Mouse (Mus musculus): ENCODE data around the gene Gm9745. TPM values are rescaled to one million over a fixed set of nuclear protein-coding genes. Genes with fewer than 3 reads are reported as not detected.
"Not testable (repeated sequence)": the region's sequence is repeated elsewhere in the genome, so short reads cannot be mapped to it uniquely, and the experiment has no call there.

The Gm9745 gene
- not detected for polyA plus RNA-seq (2017; shearing (Covaris generic))

GRCm38 (mm10) chr13:8948131-8948530 is at the start of gene Gm9745:
Gene Gm9745, minus strand, starts transcription at chr13:8948231.
- not testable (repeated sequence) for ATAC-seq

DNA sequence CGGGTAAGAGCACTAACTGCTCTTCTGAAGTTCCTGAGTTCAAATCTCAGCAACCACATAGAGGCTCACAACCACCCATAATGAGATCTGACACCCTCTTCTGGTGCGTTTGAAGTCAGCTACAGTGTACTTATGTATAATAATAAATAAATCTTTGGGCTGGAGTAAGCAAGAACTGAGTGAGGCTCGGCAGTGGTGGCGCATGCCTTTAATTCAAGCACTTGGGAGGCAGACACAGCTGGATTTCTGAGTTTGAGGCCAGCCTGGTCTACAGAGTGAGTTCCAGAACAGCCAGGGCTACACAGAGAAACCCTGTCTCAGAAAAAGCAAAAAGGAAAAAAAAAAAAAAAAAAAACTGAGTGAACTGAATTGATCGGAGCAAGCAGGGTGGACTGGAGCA is 49.2 kb upstream of the Gm9745 start:
- not testable (repeated sequence) for ATAC-seq

- peak; percentile 93 for ATAC-seq
Observed at GRCm38 (mm10) chr13:8995990-8996786, 48.2 kb upstream of the Gm9745 start, which contains the start of gene Gtpbp4. Gene Gtpbp4, minus strand, starts transcription at chr13:8996083.

DNA sequence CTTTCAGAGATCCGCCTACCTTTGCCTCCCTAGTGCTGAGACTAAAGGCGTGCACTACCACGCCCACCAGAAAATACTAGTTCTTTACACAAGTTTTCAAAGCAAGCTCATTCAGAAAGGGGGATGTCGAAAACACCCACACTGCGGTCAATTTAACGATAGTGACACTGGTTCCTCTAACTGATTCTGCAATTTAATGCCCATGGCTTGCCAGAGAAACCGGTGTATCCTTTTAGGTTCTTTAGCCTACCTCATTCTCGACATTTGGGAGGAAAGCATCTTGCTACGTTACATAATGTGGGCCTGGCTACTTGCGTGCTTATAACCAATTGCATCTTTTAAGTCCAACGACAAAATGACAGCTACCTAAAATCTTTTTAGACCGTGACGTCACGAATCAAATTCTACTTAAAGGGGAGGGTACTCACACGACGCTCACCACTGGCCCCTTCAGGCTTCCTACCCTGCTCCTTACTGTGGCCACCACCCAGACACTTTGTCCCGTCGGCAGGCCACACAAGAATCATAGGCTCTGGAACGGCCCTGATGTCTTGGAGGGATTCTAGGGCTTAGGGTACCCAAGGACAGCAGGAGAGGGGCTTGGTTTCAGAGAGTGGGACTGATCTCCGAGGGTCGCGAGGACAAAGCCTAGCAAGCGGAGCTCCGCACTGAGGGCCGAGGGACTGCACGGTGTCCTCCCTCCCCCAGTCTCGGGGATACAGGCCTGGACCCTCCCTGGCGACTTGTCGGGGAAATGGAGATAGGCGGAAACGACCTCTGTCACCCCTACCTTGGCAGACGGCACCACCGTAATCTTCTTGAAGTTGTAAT is 47.3 kb upstream of the Gm9745 start:
- ATAC-seq: peak; percentile 27

DNA sequence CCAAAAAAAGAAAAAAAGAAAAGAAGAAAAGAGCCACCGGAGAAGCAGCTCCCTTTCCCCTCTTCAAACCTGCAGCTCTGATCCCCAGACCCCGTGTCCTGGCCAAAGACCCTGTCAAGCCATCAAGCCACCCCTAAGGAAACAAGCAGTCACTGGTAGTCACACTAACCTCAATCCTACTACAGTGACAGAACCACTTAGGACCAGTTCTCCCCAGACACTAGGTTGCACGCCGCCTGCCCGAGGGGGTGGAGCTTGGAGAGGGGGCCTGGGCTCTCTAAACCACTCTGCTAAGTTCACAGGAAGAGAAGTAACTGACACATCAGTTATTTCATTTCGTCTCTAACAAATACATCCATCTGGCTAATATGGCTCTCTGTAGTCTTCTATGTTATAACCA is 44.2 kb upstream of the Gm9745 start:
- ATAC-seq: no peak

GRCm38 (mm10) chr13:8972972-8973371 is 24.9 kb upstream of the Gm9745 start:
- ATAC-seq: no peak

- ATAC-seq: no peak
Observed at GRCm38 (mm10) chr13:8972369-8972768, 24.3 kb upstream of the Gm9745 start.

- no peak for ATAC-seq
Observed at GRCm38 (mm10) chr13:8967742-8968141, 19.7 kb upstream of the Gm9745 start.

DNA sequence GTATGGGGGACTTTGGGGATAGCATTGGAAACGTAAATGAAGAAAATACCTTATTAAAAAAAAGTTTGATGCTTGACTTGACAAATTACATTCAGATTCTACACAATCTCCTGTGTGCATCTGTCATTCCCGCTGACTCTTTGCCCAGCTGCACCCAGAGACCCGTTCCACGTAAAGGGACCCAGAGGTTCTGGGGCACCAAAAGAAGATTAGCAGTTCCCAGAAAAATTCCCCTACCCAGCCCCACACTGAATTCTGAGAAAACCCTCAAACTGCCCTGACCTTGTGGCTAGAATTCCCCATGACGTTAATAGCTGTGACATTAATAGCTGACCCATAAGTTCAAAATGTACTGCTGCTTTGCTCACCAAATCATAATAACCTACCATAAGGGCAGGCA is 17.2 kb upstream of the Gm9745 start:
- no peak for ATAC-seq

DNA sequence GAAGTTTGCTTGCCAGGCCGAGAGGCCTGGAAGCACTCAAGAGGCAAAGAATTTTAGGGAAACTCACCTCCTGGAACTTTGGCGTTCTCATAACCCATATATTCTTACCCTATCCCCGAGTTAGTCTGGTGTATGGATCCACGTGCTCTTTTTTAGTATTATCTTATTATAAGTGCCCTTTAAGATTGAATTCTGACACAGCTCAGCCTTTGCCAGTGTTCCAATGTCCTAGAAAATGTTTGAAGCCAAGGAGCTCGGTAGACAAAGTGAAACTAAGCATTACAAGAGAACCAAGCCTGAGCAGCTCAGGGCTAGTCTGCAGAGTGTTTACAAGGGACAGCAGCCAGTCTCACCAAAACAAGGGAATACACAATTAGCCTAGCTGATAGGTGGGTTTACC is 14.2 kb upstream of the Gm9745 start:
- not testable (repeated sequence) for ATAC-seq

- ATAC-seq: not testable (repeated sequence)
Observed at GRCm38 (mm10) chr13:8961128-8961888, 13.3 kb upstream of the Gm9745 start.

DNA sequence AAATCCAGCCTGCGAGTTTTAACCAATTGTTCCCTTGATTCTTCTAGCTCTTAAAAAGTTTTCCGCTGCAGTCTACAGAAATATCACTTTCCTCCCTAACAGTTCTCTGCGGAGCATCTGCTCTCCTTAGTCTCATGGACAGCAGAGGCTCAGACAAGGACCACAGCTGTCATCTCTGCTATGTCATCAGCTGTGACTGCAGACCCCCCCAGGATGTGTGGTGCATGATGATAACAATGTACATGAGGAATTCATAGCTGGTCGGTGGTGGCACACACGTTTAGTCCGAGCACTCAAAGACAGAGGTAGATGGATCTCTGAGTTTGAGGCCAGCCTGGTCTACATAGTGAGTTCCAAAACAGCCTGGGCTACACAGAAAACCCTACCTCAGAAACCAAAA is 11.5 kb upstream of the Gm9745 start:
- ATAC-seq: not testable (repeated sequence)

DNA sequence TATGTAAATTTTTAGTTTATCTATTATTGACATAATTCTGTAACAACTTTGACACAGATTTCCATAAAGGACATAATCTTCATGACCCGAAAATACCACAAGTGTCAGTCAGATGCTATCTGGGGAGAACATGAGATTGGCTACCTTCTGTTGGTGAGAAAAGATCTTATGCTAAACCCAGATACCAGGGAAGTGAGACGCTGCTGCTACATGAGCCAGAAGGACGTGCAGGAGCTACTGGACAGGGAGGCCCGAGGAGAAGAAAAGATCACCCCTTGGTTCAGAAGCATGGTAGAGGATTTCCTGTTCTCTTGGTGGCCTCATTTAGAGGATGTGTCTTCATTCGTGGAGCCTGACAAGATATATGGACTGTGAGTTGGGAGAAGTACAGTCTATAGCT is 11.0 kb upstream of the Gm9745 start:
- ATAC-seq: not testable (repeated sequence)

GRCm38 (mm10) chr13:8956873-8957272 is 8.8 kb upstream of the Gm9745 start:
- not testable (repeated sequence) for ATAC-seq

DNA sequence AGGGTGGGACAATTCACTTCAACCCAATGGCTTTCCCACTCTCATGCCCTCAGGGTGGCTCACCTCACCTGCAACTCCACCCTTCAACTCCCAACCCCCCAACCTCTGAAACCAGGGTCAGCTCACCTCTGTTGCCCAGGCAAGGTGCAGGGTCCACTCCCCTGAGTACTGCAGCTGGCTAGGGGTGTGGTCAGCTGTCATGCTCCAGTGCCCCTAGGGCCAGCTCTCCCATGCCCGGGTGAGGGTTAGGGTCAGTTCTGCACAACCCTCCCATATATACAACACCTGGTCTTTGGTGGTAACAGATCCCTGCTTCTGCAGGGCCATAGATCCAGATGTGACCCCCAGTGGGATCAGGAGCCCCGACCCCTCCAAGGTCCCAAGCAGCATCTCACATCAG is 7.1 kb upstream of the Gm9745 start:
- not testable (repeated sequence) for ATAC-seq

DNA sequence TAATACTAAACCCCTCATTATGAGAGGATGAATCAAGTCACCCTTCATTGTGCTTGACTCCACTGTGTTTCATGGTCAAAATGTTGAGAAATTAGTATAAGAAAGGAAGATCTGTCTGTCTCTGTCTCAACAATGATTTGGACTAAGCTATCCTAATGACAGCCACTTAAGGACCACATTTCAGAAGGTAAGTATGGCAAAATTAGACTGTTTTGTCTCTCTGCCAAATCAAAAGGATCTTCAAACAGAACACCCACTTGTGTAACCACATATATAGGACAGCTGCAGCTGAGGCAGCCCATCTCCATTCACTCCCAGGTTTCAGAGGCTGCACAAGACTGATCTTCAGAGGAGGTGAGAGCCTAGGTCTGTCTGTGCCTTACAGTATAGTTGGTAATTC is 4.5 kb upstream of the Gm9745 start, which contains the start of gene Idi2:
Gene Idi2, plus strand, starts transcription at position 301 of the 400 bp plus-strand sequence.
- not testable (repeated sequence) for ATAC-seq

DNA sequence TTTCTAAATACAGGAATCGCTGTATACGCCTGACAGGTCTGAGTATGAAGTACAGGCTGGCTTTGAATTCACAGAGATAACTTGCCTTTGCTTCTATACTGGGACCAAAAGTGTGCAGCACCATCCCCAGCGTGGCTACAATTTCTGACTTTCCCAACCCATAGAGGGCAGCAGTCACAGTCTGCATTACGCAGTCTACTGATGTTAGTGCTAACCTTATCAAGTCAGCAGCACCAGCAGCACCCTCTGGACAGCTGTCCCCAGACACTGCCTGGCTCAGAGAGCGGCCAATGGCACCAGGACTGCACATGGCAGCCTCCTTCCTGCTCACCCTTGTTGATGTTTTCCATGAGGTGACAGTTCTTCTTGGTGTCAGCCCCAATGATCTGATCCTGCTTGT is 4.2 kb downstream of the Gm9745 start:
- ATAC-seq: not testable (repeated sequence)

GRCm38 (mm10) chr13:8941701-8942100 is 6.3 kb downstream of the Gm9745 start:
- not testable (repeated sequence) for ATAC-seq

DNA sequence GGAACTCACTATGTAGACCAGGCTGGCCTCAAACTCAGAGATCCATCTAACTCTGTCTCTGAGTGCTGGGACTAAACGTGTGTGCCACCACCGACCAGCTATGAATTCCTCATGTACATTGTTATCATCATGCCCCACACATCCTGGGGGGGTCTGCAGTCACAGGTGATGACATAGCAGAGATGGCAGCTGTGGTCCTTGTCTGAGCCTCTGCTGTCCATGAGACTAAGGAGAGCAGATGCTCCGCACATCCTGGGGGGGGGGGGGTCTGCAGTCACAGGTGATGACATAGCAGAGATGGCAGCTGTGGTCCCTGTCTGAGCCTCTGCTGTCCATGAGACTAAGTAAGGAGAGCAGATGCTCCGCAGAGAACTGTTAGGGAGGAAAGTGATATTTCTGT is 6.9 kb downstream of the Gm9745 start:
- not testable (repeated sequence) for ATAC-seq

DNA sequence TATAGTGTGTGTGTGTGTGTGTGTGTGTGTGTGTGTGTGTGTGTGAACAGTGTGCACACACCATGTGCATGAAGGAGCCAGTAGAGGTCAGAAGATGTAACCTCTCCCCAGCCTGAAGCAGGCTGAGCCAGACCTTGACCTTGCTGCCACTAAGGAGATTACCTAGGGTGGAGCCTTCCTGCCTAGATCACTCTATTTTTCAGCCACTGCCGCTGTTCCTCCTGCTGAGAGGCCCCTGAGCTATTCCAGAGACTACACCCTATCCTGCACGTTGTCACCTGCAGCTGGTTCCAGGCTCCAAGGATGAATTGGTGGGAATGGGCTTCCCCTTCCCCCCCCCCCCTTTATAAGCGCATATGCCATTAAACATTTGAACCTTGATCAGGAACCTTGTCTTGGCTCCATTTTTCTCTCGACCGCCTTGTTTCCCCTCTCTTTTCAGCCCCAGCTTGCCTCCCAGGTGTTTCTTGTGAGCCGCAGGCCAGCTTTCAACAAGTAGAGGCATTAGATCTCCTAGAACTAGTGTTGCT is 10.4 kb downstream of the Gm9745 start:
- ATAC-seq: not testable (repeated sequence)

DNA sequence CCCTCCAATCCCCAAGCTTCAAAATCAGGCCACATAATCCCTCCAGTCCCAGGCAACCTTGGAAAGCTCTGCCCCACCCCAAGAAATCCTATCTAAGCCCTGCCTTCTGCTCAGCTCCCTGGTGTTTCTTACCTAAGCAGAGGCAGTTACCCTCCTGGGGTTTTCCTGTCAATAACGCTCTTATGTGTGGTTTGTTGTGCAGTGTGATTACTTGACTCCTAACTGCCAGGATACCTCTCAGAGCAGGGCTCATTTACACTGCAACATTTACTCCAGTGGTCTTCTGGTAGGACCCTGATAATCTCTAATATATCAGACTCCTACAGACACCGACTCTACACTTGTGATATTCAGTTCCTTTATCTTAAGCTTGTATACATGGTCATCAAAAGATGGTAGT is 14.5 kb downstream of the Gm9745 start:
- no peak for ATAC-seq

DNA sequence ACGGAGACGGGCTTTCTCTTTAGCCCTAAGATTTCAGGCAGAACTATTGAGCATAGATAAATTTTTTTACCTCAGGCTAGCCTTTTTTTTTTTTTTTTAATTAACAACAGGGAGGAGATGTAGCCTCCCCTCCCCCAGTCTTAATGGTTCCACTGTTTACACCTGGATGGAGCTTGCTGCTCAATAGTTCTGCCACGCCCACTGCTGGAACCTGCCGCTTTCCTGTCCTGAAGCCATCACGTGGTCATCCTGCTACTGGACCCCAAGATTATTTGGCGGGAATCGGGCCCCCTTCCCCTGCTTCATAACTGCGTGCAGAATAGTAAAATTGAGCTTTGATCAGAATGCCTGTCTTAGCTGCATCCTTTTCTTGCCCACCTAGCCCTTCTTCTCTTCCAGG is 34.1 kb downstream of the Gm9745 start:
- ATAC-seq: not testable (repeated sequence)
